Mouse (Mus musculus) forebrain, embryonic 16.5 days (tissue): ENCODE results near the gene Lamtor2. TPM values are rescaled to one million over a fixed set of nuclear protein-coding genes. Genes with fewer than 3 reads are reported as not detected.
A peak's percentile ranks its signal among the peaks of the same experiment; 100 is the strongest.

Experiments used
- ATAC-seq: fragments of 200-750 bp; cut with Nextera tagmentation; 2 replicates; pipeline ENCODE4 v1.8.0; 2017; ENCODE audit warnings: mild to moderate bottlenecking, moderate library complexity
- H3K27ac ChIP-seq: fragments of 300-500 bp; sonication (generic); 2 replicates; pipeline ENCODE4 v1.5.1; 2014; ENCODE audit warnings: low read length, control low read depth
- H3K27me3 ChIP-seq: fragments of 300-500 bp; sonication (generic); replicated peaks from 2 replicates; pipeline ENCODE4 v1.6.1; 2014; ENCODE audit warnings: low read length; ENCODE audit not compliant: control insufficient read depth, insufficient read depth
- H3K36me3 ChIP-seq: fragments of 300-500 bp; sonication (generic); 2 replicates; pipeline ENCODE4 v1.6.1; 2014; ENCODE audit not compliant: control insufficient read depth, insufficient read depth
- H3K4me1 ChIP-seq: fragments of 300-500 bp; sonication (generic); replicated peaks from 2 replicates; pipeline ENCODE4 v1.6.1; 2014; ENCODE audit warnings: low read length; ENCODE audit not compliant: control insufficient read depth, insufficient read depth
- H3K4me2 ChIP-seq: fragments of 300-500 bp; sonication (generic); 2 replicates; pipeline ENCODE4 v1.6.1; 2014; ENCODE audit warnings: mild to moderate bottlenecking, low read length, control low read depth
- H3K4me3 ChIP-seq: fragments of 300-500 bp; sonication (generic); replicated peaks from 2 replicates; pipeline ENCODE4 v1.5.1; 2014; ENCODE audit warnings: mild to moderate bottlenecking, low read length, control low read depth
- H3K9ac ChIP-seq: fragments of 300-500 bp; sonication (generic); replicated peaks from 2 replicates; pipeline ENCODE4 v1.6.1; 2014; ENCODE audit warnings: low read depth, low read length, control low read depth
- H3K9me3 ChIP-seq: fragments of 300-500 bp; sonication (generic); 2 replicates; pipeline ENCODE4 v1.6.1; 2016; ENCODE audit warnings: low read length; ENCODE audit not compliant: control insufficient read depth
- WGBS: fragments of 180-500 bp; shearing (Covaris S2); extraction: QIAGEN DNeasy Blood & Tissue Kit; methylation state at CpG from one replicate; pipeline ENCODE4 v1.1.7; 2014; 5-methylcytosine and 5-hydroxymethylcytosine counted together
- polyA plus RNA-seq: library from polyadenylated mRNA; unstranded; fragments of >200 nt; fragmentation: Nextera tagmentation; extraction: Ambion mirVana; gene quantifications from 2 replicates; pipeline ENCODE4 v1.2.1, GENCODE M21; 2015

The Lamtor2 gene
- polyA plus RNA-seq, 1 experiment from 2014 or later: 193 TPM

DNA sequence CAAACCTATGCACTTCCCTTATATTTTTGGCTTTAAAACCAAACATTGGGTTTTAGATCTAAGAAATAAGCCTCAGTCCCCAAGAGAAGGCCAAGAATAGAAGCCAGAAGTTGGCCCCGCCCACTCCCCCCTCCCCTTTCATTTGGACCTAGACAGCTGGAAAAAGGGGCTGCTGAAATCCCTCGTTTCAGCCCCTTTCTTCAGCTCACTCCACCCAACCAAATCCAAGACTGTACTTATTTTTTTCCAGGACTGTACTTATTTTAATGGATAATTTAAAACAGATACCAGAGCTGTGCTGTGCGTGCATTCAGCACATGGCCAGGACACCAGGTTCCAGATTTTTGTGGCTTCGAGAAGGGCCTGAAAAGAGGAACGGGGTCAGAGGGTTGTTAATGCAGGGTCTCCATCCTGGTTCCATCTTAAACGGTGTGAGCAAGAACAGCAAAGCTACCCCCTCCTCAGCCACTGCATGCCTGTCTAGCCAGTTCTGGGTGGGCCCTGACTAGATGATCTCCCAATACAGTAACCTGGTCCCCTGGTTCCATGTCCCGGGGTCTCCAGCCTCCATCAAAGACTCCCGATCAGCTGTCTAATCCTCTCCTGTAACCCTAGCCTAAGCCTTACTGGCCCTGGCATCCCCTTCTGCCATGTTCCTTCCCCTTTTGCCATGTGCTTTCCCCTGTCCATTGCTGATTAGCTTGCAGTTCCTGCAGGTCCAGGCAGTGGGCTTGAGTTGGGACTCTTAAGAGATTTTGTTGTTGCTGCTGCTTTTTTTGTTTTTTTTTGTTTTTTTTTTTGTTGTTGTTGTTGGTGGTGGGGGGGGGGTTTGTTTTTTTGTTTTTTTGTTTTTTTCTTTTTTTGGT is 48.8 kb downstream of the Lamtor2 start:
- peaks cover 17% of the 10 kb centered on the region for H3K4me1 ChIP-seq
- no peak overlapping the region for H3K4me3 ChIP-seq
- H3K9ac ChIP-seq: no peak overlapping the region
- no peaks in the 10 kb centered on the region for H3K27me3 ChIP-seq
- H3K9me3 ChIP-seq: no peaks in the 10 kb centered on the region
- no peak for ATAC-seq
- no peak overlapping the region for H3K27ac ChIP-seq
- 42% methylated on average over 8 of the region's 8 CpGs for WGBS
- no peak overlapping the region for H3K4me2 ChIP-seq
- no peaks in the 10 kb centered on the region for H3K36me3 ChIP-seq

DNA sequence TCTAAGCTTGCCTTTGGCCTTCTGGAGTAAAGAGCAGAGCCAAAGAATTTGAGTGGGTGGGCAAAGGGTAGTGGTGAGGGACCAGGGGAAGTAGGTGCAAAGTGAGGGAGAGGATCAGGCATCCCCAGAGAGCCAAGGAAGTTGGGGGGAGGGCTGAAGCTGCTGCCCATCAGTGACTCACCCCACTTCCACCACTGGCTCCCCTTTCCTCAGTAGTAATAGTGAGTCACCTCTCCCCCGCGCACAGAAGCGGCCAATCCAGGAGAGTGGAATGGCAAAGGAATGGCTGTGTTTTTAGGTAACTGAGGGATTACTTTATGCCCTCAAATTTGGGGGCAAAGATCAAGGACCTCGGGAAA is 49.4 kb downstream of the Lamtor2 start:
- peaks cover 17% of the 10 kb centered on the region for H3K4me1 ChIP-seq
- no peaks in the 10 kb centered on the region for H3K36me3 ChIP-seq
- peak overlapping the region; percentile 85 for H3K4me3 ChIP-seq
- peak; percentile 9; the same call in 1 of the 2 replicates for ATAC-seq
- peak overlapping the region; percentile 99 for H3K4me2 ChIP-seq
- no peak overlapping the region for H3K27ac ChIP-seq
- no peaks in the 10 kb centered on the region for H3K27me3 ChIP-seq
- peak overlapping the region; percentile 83 for H3K9ac ChIP-seq
- whole genome bisulfite sequencing: 23% methylated on average over 4 of the region's 4 CpGs
- H3K9me3 ChIP-seq: no peaks in the 10 kb centered on the region

DNA sequence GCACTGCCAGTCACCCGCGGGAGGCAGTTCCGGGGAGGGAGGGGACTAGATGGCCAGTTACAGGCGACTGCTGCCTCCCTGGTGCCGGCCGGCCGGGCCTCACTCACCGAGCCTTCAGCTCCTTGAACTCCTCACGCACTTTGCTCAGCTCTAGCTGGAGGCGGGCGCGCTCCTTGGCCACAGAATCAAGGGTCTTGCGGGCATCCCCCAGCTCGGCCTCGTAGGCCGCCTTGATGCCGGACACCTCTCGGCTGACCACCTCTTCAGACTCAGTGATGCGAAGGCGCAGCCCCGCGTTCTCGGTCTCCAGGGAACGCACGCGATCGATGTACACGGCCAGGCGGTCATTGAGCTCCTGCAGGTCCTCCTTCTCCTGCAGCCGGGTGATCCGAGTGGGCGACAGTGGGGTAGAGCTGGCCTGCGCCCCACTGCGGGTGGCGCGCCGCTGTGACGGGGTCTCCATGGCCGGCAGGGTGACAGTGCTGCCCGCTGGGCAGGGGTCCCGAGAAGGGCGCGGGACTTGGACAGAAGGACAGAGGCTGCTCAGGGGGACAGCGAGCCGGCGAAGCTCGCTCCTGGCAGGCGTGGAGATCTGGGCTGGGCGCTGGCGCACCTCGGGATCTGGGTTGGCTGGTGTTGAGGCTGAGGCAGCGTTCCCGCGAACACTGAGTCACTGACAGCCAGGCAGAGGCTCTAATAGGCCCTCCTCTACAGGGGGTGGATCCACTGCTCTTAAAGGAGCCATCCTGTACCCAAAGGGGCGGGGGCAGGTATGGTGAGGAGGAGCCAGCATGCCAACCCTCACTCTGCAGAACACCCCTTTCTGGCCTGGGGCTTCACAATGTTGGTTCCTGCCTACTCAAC is 50.0 kb downstream of the Lamtor2 start:
- peak overlapping the region; percentile 99 for H3K4me2 ChIP-seq
- H3K36me3 ChIP-seq: no peaks in the 10 kb centered on the region
- peak overlapping the region; percentile 85 for H3K4me3 ChIP-seq

DNA sequence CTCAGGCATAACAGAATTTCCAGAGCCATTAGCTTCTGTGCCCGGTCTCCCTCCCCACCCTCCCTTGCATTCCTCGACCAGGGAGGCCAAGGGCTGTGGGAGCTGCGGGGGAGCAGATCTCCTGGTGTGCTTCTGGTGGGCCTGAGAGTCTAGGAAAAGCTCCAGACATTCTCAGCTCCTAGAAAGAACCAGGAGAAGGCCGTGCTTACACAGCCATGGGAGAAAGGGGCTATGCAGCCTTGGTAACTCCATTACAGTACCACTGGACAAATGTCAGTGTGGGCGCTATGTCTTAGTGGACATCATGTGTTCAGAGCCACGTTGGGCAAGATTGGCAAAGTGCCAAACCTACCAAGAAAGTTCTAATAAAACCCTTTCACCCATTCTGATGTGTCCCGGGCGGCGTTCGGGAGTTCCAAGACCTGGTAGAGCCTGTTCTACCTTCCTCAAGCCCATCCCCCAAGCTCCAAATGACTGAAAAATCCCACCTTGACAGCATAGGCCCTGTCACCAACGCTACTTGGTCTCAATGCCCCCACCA is 50.8 kb downstream of the Lamtor2 start:
- Histone ChIP-seq H3K4me3 (peak overlapping the region; percentile 85), H3K4me2 (peak overlapping the region; percentile 99), H3K36me3 (no peaks in the 10 kb centered on the region), H3K4me1 (peaks cover 17% of the 10 kb centered on the region), H3K9ac (peak overlapping the region; percentile 83), H3K27me3 (no peaks in the 10 kb centered on the region), H3K27ac (no peak overlapping the region), H3K9me3 (no peaks in the 10 kb centered on the region)
- ATAC-seq: no peak
- WGBS: 18% methylated on average over 11 of the region's 11 CpGs

More for the DNA sequence above, 50.0 kb downstream of the Lamtor2 start:
- peak; percentile 97 for ATAC-seq
- under 1% methylated on average over 55 of the region's 55 CpGs for WGBS
- Histone ChIP-seq H3K9me3 (no peaks in the 10 kb centered on the region), H3K4me1 (peaks cover 17% of the 10 kb centered on the region), H3K27ac (no peak overlapping the region; the same call in 1 of the 2 replicates), H3K27me3 (no peaks in the 10 kb centered on the region), H3K9ac (peak overlapping the region; percentile 83)

DNA sequence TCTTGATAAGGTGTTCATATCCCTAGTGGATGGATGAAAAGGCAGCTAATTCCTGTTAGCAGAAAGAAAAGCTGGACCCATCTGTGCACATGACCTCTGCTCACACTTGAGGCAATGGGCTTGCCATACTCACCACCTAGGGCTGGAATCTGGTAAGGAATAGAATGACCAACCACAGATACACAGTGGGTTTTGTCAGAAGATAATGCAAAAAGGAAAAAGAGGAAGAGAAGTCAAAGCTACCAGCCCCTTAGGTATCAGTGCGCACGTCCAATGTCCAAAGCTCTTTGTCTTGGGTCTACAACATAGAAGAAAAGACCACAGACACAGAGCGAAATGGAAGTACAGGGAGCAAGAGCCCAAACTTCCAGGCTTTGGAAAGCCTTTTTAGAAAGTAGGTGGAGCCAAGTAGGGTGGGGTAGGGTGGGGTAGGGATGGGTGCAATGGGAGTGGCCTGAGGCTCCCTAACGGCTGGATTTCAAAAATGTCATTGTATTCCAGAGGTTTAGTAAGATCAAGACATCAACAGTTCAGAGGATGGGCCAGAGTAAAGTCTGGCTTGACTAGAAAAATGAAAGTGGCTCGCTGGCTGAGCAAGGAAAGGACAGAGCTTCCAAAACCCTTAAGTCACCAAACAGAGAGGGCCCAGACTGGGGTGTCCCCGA is 51.4 kb downstream of the Lamtor2 start:
- Histone ChIP-seq H3K36me3 (no peaks in the 10 kb centered on the region), H3K4me2 (peak overlapping the region; percentile 99), H3K4me1 (peaks cover 17% of the 10 kb centered on the region), H3K27ac (no peak overlapping the region), H3K9me3 (no peaks in the 10 kb centered on the region), H3K9ac (no peak overlapping the region), H3K4me3 (peak overlapping the region; percentile 85; the same call in 1 of the 2 replicates), H3K27me3 (no peaks in the 10 kb centered on the region)
- no peak for ATAC-seq
- WGBS: 68% methylated on average over 6 of the region's 6 CpGs

DNA sequence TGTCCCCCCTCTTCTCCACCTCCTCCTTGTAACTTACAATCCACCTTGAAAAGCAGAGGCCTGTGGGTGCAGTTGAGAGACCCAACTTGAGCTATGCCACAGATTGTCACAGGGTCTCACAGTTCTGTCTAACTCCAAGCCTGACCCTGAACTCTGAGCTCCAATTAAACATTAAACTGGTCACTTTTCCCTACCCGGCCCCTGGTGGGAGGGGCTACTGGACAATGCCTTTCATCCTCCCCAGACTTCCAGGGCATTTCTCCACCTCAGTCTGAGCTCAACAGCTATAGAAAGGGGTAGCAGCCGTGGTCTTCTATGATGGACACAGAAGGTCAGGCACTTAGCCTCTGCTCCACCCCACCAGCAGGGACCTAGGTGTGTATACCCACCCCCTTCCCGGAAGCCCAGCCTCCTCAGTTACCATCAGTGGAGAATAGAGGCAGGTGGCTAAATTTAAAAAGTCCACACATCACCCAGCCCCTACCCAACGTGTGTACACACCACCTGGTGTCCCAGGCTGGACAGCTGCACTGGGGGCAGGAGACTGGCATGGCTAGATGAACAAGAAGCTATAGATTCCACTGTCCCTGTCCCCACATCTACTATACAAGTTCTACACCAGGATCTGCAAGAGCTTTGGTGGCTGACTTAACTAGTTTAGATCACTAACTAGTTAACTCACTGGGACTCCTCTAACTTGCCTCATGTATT is 52.1 kb downstream of the Lamtor2 start:
- H3K27ac ChIP-seq: no peak overlapping the region
- peaks cover 17% of the 10 kb centered on the region for H3K4me1 ChIP-seq
- H3K4me3 ChIP-seq: no peak overlapping the region
- H3K9ac ChIP-seq: no peak overlapping the region
- H3K4me2 ChIP-seq: no peak overlapping the region
- ATAC-seq: no peak
- no peaks in the 10 kb centered on the region for H3K9me3 ChIP-seq
- no peaks in the 10 kb centered on the region for H3K27me3 ChIP-seq
- 55% methylated on average over 4 of the region's 4 CpGs for WGBS
- H3K36me3 ChIP-seq: no peaks in the 10 kb centered on the region

DNA sequence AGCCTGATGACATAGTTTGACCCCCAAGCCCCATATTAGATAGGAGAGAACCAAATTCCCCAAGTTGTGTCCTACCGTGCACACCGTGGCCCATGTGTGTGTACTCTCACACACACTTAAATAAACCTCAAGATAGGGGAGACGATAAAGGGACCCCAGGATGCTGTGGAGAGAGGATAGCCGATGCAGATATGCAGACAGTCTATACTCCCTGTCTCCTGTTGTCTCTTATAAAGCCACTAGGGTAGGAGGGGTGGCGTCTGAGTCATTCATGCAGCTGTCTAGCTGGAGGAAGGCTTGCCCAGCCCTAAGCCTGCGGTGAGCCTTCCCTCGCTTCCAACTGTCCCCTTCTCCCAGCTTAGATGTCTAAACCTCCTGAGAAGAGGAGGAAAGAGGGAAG is 52.8 kb downstream of the Lamtor2 start:
- WGBS: 85% methylated on average over 7 of the region's 7 CpGs
- Histone ChIP-seq H3K27me3 (no peaks in the 10 kb centered on the region), H3K36me3 (no peaks in the 10 kb centered on the region), H3K4me1 (peaks cover 17% of the 10 kb centered on the region), H3K4me2 (no peak overlapping the region), H3K4me3 (no peak overlapping the region), H3K9me3 (no peaks in the 10 kb centered on the region), H3K27ac (no peak overlapping the region), H3K9ac (no peak overlapping the region)
- no peak for ATAC-seq
